Mouse (Mus musculus) yolk sac, embryonic 10.5 days (tissue): ENCODE measurements around the gene Grk5.

ENCODE experiments used
- DNase-seq: peaks from one replicate; pipeline ENCODE4 v3.0.0-alpha.2; 2017; ENCODE audit warnings: low spot score

The Grk5 gene

DNA sequence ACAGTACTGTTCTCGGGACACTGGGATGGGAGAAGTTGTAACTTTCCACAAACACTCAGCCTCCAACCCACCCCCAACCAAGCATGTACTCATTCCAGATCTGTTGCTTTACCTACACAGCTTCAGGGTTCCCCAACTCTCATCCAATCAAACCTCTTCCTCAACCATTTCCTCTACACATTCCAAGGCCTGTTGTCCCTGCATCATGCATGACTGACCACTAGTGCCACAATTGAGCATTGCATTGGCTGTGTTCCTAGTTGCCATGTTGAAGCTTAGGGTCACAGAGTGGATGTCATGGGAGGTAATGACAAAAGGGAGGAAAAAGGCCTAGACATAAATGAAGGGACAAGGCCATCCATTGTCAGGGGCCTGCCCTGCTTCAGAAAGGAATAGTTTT, 175.5 kb downstream of the Grk5 start:
- DNase-seq = no peak

DNA sequence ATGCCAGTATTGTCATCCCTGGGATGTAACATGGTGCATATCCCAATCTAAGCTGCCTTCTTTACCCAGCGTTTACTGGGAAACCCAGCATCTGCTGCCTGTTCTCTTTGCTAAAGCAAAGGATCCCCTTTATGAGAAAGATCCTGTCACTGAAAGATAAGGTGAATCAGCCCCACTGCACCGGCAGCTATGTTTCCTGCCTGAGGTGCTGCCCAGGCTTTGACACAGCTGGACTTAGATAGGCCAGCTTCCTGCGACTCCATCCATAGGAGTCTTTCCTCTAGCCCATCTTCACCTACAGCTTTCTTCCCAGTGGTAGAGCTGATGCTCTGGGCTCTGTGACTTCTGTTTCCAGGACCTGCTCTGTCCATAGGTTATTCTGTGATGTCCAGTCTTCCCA, 189.1 kb downstream of the Grk5 start:
- DNase-seq = no peak

DNA sequence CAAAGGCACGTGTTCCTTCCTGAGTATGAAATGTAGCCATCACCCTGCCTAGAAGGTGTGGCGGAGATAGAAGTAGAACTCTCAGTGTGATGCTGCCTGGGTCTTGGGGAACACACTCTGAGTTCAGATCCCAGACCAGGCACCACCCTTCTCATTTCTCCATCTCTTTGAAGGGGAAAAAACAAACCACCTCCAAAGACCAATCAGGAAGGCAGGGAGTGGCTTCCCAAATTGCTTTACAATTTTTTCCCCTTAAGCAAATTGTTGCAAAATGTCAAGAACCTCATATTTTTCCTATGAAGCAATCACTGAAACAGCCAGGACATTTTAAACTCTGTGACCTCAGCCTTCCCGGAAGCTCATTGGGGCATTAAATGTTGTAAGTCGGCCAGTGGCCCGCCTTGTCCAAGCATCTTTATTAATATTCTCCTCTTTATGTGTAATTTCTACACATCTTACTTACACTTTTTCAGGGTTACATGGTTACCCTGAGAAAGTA, 190.8 kb downstream of the Grk5 start:
- DNase-seq = no peak

DNA sequence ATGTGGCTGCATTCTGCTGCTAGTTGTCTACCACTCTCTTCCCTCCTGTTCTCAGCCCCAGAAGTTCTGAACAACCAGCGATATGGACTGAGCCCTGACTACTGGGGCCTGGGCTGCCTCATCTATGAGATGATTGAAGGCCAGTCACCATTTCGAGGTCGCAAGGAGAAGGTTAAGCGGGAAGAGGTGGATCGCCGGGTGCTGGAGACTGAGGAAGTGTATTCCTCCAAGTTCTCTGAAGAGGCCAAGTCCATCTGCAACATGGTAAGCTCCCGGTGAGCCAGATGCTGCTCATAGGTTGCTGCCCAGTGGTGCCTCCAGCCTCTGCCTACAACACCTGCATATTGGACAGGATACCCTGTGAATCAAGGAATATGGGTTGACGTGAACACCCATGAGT, 193.5 kb downstream of the Grk5 start:
- no peak for DNase-seq

DNA sequence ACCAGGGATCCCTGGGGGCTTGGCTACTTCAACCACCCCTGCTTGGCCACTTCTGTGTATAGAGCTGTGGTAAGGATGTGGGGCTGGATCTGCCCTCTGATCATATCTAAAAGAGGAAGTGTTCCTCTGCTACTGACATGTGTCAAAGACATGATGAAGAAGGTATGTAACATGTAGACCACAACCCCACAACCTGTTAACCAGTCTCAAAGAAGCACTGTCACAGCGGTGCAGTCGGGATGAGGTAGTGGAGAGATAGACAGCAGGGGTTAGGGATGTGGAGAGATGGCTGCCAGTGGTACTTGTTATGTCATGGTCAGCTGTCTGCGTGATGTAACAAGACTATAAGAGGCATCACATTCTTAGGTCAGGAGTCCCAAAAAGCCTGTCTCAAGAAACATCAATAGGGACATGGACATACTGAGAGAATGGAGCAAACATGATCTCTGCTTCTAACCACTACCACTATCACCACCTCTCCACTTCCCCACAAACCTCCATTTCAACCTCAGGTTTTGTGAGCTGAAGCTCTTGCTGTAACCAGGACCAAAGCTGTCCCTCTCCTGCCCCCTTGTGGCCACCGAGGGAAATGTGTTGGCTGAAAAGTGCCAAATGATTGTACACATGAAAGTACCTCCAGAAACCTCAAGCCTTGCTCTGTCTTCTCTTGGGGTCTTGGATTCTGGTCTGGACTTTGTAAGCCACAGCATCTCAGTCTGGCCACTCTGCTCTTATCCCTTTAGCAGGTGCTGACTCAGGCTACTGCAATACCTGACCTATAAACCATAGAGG, 194.8 kb downstream of the Grk5 start:
- DNase-seq = peak; percentile 52

DNA sequence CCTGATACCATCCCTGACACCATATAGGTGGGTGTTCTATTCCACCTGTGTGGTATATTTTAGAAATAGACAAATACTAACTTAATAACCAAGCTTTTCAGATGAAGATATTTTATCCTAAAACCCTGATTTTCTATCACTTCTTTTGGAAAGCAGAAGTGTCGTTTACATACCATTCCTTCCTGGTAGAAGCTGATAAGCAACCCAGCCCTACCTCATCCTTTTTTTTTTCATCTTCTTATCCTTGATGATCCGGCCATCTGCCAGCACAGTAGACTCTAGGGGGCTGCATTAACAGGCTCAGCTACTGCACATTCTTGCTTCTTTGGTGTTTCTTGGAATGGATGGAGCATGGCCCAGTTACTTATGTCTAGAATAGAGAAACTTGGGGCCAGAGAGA, 195.7 kb downstream of the Grk5 start:
- DNase-seq = no peak

DNA sequence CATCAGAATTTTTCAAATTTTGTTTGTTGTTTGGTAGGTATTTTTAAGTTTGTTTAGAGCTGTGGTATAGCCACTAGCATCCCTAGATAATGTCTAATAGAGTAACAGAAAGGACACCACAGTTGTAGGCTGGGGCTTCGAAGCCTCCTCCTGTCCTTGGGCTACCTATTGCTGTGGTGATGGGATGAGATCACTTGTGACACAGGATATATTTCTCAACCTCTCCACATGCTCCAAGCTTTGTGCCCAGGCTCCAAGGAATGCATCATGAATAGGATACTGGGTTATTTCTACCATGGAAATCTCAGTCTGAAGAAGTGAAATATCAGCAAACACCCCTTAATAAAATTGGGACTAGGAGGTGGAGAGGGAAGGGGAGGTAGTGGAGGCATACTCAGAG, 198.2 kb downstream of the Grk5 start:
- no peak for DNase-seq

DNA sequence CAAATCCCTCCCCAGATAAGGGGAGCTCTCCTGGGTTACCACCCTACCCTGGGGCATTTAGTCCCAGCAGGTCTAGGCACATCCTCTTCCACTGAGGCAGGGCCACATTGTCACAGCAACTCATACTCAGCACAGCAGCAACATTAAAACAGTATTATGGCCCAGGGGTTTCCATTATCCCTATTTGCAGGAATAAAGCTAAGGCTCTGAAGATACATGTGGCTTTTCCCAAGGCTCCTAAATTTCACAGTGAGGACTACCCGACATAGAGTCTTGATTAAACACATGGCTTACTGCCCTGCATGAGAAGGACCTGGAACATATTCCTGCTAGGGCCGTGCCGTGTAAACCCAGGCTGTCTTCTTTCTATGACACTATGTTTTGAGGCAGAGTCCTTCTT, 199.5 kb downstream of the Grk5 start:
- DNase-seq = no peak

DNA sequence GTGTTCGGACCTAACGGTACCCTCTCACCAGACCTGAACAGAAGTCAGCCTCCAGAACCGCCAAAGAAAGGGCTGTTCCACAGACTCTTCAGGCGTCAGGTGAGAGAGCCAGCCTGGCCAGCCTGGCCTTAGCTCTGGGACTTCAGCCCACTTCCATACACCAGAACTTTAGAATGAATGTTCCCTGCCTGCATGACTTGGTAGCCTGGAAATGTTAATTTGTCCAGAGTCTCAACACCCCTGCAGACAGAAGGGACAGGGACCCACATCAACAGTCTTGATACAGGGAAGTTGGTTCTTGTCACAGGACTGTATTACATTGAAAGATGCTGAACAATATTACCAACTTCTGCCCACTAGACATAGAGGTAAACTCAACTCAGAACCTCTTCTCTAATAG, 201.0 kb downstream of the Grk5 start:
- no peak for DNase-seq

DNA sequence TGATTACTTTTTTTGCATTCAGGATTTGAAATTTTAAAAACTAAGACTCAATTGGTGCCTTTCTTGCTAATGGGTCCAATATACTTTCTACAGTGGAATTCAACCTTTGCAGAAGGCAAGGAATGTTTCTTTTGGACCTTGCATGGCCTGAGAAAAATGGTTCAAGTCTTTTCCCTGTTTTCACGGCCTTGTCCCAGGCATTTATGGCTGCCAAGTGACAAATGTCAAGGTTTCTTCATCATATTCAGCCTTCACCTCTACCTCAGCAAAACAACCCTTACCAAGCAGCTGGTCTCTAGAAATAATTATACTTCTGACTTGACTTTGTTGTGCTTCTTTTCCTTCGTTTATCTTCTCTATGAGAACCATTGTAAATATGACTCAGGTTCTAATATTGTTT, 207.2 kb downstream of the Grk5 start:
- DNase-seq = no peak

DNA sequence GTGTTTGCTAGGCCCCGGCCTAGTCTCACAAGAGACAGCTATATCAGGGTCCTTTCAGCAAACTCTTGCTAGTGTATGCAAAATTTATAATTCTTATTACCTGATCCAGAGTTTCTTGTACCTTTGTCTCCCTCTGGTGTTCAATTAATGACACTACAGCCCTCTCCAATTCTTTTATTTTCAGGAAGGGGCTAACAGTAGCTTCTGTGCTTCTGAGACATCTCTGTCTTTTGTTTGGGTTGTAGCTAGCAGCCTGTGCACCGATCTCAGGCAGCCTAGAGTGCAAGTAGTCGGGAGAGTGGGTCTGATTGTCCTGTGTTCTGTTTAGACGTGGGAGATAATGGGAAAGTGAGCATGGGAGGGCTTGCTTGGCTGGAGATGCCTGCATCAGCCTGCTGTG, 208.2 kb downstream of the Grk5 start:
- no peak for DNase-seq

DNA sequence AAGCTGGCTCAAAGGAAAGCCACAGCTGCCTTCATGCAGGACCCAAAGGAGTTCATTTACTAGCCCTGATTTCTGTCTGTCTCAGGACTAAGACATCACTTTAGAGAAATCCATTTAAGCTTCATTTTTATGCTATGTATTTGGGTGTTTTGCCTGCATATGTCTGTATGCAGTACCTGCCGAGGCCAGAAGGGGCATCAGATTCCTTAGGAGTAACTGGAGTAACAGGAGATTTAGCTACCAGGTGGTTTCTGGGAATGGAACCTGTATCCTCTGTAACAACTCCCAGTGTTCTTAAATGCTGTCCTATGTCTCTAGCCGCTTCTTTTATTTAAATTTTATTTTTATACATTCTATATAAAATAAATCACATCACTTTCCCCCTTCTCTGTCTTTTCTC, 220.6 kb downstream of the Grk5 start:
- DNase-seq = no peak

DNA sequence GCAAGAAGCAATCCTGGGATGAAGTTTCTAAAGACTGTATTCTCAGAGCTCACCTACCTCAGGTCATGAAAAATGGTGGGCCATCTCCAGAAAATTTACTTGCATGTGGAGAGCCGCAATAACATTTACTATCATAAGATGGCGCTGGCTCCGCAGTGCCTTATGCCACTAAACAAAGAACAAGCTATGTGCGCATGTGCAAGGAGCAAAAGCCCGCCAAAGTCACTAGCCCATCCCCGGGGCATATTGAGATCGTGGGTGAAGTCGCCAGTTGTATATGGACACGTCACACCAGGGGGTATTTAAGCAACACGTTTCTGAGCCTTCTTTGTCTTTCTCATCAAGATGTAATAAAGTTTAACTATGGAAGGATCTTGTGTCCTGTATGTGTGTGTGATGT, 241.5 kb downstream of the Grk5 start:
- DNase-seq = no peak

DNA sequence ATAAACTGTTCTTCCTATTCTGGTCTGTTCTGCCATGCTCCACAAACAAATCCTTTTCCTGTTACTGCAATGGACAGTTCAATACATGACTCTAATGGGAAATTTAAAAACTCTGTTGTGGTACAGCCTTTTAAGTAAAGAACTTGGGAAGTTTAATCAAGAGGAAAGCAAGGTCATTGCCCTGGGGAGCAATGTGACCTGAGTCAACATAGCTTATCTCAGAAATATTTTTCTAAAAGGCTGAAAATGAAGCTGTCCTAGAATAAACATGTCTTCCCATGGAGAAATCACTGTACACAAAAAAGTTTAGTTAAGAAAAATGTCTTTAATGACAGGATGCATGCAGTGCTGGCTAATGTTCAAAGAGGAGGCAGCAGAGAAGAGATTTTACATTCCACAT, 249.1 kb downstream of the Grk5 start:
- no peak for DNase-seq

DNA sequence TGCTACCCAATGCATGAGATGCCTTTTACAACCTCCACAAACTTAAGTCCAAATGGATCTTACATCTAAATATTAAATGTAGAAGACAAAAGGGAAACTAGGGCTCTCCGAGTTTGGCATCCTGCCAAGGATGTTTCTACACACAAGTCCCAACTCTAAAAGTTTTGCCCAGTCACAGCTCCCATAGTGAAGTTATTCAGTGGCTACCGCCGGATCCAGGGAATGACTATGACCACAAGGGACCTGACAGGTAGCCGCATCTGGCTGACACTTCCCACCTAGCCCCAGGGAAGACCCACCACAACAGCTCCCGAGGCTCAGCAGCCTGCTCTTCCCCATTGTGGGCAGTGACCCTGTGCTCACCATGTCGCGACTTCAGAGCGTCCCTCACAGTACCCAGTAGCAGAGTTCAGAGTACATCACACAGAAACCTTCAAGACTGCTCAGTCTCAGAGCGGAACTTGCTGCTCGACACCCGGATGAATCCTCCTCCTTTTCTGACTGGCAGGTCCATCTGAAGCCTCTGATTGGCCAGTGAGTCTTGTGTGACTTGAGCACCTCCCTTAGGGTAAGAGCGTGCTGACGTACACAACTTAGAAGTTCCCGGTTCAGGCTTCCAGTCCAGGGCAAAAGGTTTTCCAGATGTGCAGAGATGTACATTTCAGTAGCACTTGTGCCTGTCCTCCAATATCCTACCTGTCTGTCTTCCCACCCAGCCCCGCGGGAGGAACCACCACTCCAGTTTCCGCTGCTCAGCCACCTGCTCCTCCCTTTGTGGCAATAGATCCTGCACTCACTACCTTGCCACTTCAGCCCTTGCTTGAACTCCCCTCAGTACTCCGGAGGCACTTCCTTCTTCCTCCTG, 251.0 kb downstream of the Grk5 start, which contains the start of gene Zfp950:
Zfp950 (minus strand) TSS at position 499 of the 865 bp plus-strand sequence.
- DNase-seq = peak; percentile 90

DNA sequence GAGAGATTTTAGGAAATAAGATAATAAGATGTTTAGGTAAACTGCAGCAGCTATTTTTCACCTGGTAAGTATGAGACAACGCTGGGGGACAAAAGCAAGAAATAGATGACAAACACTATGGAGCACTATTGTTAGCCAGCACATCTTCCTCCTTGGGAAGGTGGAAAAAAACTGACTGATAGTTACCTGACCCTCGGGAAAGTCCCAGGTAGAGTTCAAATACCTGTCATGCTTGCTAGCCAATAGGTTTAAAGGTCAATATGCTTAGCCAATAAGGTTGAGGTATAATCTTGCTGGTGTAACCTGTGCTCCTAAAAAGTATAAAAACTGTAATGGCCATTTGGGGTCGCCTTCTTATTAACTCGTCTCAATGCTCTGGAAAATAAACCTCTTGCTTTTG, 251.8 kb downstream of the Grk5 start:
- DNase-seq = peak; percentile 24
